Mouse (Mus musculus) intestine, postnatal 0 days (tissue): ENCODE results near the gene 6030445D17Rik. TPM values are rescaled to one million over a fixed set of nuclear protein-coding genes. Genes with fewer than 3 reads are reported as not detected.

Source experiments
- ATAC-seq: fragments of 200-750 bp; cut with Nextera tagmentation; 2 replicates; pipeline ENCODE4 v1.8.0; 2017; ENCODE audit warnings: mild to moderate bottlenecking, moderate TSS enrichment, moderate library complexity
- H3K27ac ChIP-seq: fragments of 300-500 bp; sonication (generic); 2 replicates; pipeline ENCODE4 v1.5.1; 2014; ENCODE audit warnings: mild to moderate bottlenecking, low read depth, low read length, moderate library complexity
- H3K27me3 ChIP-seq: fragments of 300-500 bp; sonication (generic); replicated peaks from 2 replicates; pipeline ENCODE4 v1.6.1; 2014; ENCODE audit warnings: low read length, mixed read lengths; ENCODE audit not compliant: control insufficient read depth, insufficient read depth
- H3K36me3 ChIP-seq: fragments of 300-500 bp; sonication (generic); 2 replicates; pipeline ENCODE4 v1.6.1; 2014; ENCODE audit warnings: mild to moderate bottlenecking, moderate library complexity; ENCODE audit not compliant: control insufficient read depth, insufficient read depth
- H3K4me1 ChIP-seq: fragments of 300-500 bp; sonication (generic); replicated peaks from 2 replicates; pipeline ENCODE4 v1.6.1; 2014; ENCODE audit warnings: antibody characterized with exemption, low read length, mixed read lengths; ENCODE audit not compliant: control insufficient read depth, insufficient read depth
- H3K4me2 ChIP-seq: fragments of 300-500 bp; sonication (generic); replicated peaks from 2 replicates; pipeline ENCODE4 v1.6.1; 2014; ENCODE audit warnings: low read depth, mild to moderate bottlenecking, moderate library complexity
- H3K4me3 ChIP-seq: fragments of 300-500 bp; sonication (generic); 2 replicates; pipeline ENCODE4 v1.5.1; 2014; ENCODE audit warnings: low read depth, low read length
- H3K9ac ChIP-seq: fragments of 300-500 bp; sonication (generic); 2 replicates; pipeline ENCODE4 v1.6.1; 2014; ENCODE audit warnings: mild to moderate bottlenecking, low read depth, low read length
- H3K9me3 ChIP-seq: fragments of 300-500 bp; sonication (generic); 2 replicates; pipeline ENCODE4 v1.6.1; 2016; ENCODE audit warnings: mixed run types; ENCODE audit not compliant: control insufficient read depth
- CTCF ChIP-seq: sonication (generic); IDR thresholded peaks from 2 replicates; pipeline ENCODE4 v1.5.1; 2016; ENCODE audit warnings: low read depth, mild to moderate bottlenecking, control low read depth, antibody characterized with exemption, moderate library complexity
- WGBS: fragments of 180-500 bp; shearing (Covaris S2); extraction: QIAGEN DNeasy Blood & Tissue Kit; methylation state at CpG from one replicate; pipeline ENCODE4 v1.1.7; 2014; 5-methylcytosine and 5-hydroxymethylcytosine counted together
- polyA plus RNA-seq: library from polyadenylated mRNA; unstranded; fragments of >200 nt; fragmentation: Nextera tagmentation; extraction: Ambion mirVana; gene quantifications from 2 replicates; pipeline ENCODE4 v1.2.1, GENCODE M21; 2015

Gene 6030445D17Rik
- polyA plus RNA-seq, 1 experiment from 2014 or later, result 0.50 TPM

DNA sequence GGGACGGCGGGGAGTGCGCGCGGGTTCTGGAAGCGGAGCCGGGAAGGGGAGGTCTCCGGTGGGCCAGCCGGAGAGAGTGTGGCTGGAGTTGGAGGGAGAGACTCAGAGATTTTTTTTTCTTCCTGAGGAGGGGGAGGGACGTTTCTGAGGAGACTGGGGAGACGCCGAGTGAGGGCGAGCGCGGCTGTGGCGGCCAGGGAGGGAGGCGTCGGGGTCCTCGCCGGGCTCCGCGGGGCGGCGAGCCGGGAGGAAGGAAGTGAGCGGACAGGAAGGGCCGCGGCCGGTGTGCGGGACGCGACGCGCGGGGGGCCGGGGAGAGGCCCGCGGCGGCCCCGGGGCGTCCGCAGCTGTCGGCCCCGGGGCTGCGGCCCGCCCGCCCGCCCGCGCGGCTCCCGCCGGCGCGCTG is 7.9 kb downstream of the 6030445D17Rik start:
- Histone ChIP-seq H3K9me3 (no peaks in the 10 kb centered on the region), H3K4me3 (peak overlapping the region; percentile 83), H3K27ac (peak overlapping the region; percentile 99), H3K4me2 (peak overlapping the region; percentile 81), H3K4me1 (peaks cover 6% of the 10 kb centered on the region), H3K36me3 (no peaks in the 10 kb centered on the region), H3K27me3 (no peaks in the 10 kb centered on the region), H3K9ac (peak overlapping the region; percentile 98)
- no peak for TF ChIP-seq CTCF
- 2% methylated on average over 16 of the region's 55 CpGs for WGBS
- ATAC-seq, result peak; percentile 39

GRCm38 (mm10) chr4:136470347-136471071 is 8.5 kb downstream of the 6030445D17Rik start:
- Histone ChIP-seq H3K4me3 (peak overlapping the region; percentile 83), H3K4me1 (peaks cover 6% of the 10 kb centered on the region), H3K27me3 (no peaks in the 10 kb centered on the region), H3K9me3 (no peaks in the 10 kb centered on the region), H3K4me2 (peak overlapping the region; percentile 81), H3K36me3 (no peaks in the 10 kb centered on the region), H3K9ac (peak overlapping the region; percentile 98), H3K27ac (peak overlapping the region; percentile 99)
- TF ChIP-seq CTCF, result 0 out of 2 replicates have a peak, but pooled peaks have one; percentile 10
- peak; percentile 3; the same call in 1 of the 2 replicates for ATAC-seq
- WGBS, result under 1% methylated on average over 50 of the region's 58 CpGs

DNA sequence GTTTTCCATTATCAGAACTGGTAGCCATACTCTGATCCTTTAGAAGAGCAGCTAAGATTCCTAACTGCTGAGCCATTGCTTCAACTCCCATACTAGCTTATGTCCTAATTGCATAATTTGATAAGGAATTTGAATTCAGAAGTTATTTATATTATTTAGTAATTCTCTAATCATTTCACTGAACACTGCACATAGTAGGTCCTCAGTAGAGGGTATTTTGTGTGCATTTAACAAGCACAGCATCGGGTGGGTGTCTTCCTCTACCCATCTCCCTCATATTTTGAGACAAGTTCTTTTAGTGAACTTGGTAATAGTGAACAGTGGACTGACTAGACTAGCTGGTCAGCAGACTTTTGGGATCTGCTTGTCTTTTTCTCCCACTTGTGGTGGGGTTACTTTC is 14.6 kb downstream of the 6030445D17Rik start:
- Histone ChIP-seq H3K27me3 (no peaks in the 10 kb centered on the region), H3K36me3 (no peaks in the 10 kb centered on the region), H3K9me3 (no peaks in the 10 kb centered on the region), H3K4me2 (no peak overlapping the region), H3K4me1 (no peaks in the 10 kb centered on the region), H3K4me3 (no peak overlapping the region), H3K9ac (no peak overlapping the region), H3K27ac (no peak overlapping the region)
- WGBS, result 85% methylated on average over 1 of the region's 1 CpGs
- no peak for ATAC-seq
- no peak for TF ChIP-seq CTCF

DNA sequence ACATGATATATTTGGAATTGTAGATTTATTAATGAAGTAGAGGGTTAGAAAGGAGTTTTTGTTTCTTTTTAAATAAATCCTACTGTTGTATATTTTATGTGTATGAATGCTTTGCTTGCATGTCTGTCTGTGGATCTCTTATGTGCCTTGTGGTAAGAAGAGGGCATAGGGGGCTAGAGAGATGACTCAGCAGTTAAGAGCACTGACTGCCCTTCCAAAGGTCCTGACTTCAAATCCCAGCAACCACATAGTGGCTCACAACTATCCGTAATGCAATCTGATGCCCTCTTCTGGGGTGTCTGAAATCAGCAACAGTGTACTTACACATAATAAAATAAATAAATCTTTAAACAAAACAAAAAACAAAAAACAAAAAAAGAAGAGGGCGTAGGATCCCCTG is 24.5 kb downstream of the 6030445D17Rik start:
- 0 out of 2 replicates have a peak, but pooled peaks cover 3% of the 10 kb centered on the region for H3K36me3 ChIP-seq
- WGBS, result 88% methylated on average over 2 of the region's 2 CpGs
- H3K4me1 ChIP-seq, result no peaks in the 10 kb centered on the region
- H3K4me2 ChIP-seq, result no peak overlapping the region
- H3K27me3 ChIP-seq, result no peaks in the 10 kb centered on the region
- ATAC-seq, result no peak
- no peak for TF ChIP-seq CTCF
- H3K9me3 ChIP-seq, result no peaks in the 10 kb centered on the region
- H3K9ac ChIP-seq, result no peak overlapping the region
- no peak overlapping the region for H3K4me3 ChIP-seq
- no peak overlapping the region for H3K27ac ChIP-seq

DNA sequence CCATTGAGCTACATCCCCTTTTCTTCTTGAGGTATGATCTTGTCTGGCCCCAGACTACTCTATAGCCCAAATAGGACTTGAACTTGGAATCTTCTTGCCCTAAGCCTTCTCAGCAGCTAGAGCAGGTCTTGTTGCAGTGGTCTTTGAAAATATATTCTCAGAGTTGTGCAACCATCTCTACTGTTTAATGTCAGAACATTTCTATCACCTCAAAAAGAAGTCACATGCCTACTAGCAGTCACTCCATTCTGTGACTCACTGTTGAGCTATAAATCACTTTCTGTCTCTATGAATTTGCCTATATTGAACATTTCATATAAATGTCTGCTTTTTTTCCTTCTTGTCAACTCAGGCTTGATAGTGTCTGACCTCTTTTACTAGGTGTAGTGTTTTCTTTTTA is 33.9 kb downstream of the 6030445D17Rik start:
- Histone ChIP-seq H3K9ac (no peak overlapping the region), H3K9me3 (no peaks in the 10 kb centered on the region), H3K27ac (no peak overlapping the region), H3K4me3 (no peak overlapping the region), H3K36me3 (no peaks in the 10 kb centered on the region), H3K4me1 (no peaks in the 10 kb centered on the region), H3K27me3 (no peaks in the 10 kb centered on the region), H3K4me2 (no peak overlapping the region)
- no peak for TF ChIP-seq CTCF
- no peak for ATAC-seq

- WGBS, result 53% methylated on average over 2 of the region's 2 CpGs
- no peak for ATAC-seq
- TF ChIP-seq CTCF, result no peak
Measured at GRCm38 (mm10) chr4:136505426-136506215, 43.6 kb downstream of the 6030445D17Rik start.

More at GRCm38 (mm10) chr4:136505426-136506215, 43.6 kb downstream of the 6030445D17Rik start:
- H3K4me3 ChIP-seq, result no peak overlapping the region
- H3K9me3 ChIP-seq, result no peaks in the 10 kb centered on the region
- no peaks in the 10 kb centered on the region for H3K4me1 ChIP-seq
- no peaks in the 10 kb centered on the region for H3K36me3 ChIP-seq
- H3K27ac ChIP-seq, result peak overlapping the region; percentile 42; the same call in 1 of the 2 replicates
- no peak overlapping the region for H3K4me2 ChIP-seq
- H3K9ac ChIP-seq, result no peak overlapping the region
- H3K27me3 ChIP-seq, result no peaks in the 10 kb centered on the region
